Mouse (Mus musculus) neural tube, embryonic 11.5 days (tissue): Measurements from ENCODE around the gene Cacna1g. TPM values are rescaled to one million over a fixed set of nuclear protein-coding genes. Genes with fewer than 3 reads are reported as not detected.

Experiments
- ATAC-seq: fragments of 200-750 bp; cut with Nextera tagmentation; 2 replicates; pipeline ENCODE4 v1.8.0; 2017; ENCODE audit warnings: moderate number of reproducible peaks, mild to moderate bottlenecking, moderate TSS enrichment, moderate library complexity; ENCODE audit not compliant: insufficient read depth, low FRiP score, low TSS enrichment
- DNase-seq: peaks from one replicate; pipeline ENCODE4 v3.0.0-alpha.2; 2015; ENCODE audit warnings: low spot score
- H3K27ac ChIP-seq: fragments of 300-500 bp; sonication (generic); 2 replicates; pipeline ENCODE4 v1.5.1; 2014; ENCODE audit warnings: low read depth, mild to moderate bottlenecking, low read length
- H3K27me3 ChIP-seq: fragments of 300-500 bp; sonication (generic); 2 replicates; pipeline ENCODE4 v1.6.1; 2014; ENCODE audit warnings: mild to moderate bottlenecking, low read length, mixed read lengths; ENCODE audit not compliant: control insufficient read depth, insufficient read depth
- H3K36me3 ChIP-seq: fragments of 300-500 bp; sonication (generic); 2 replicates; pipeline ENCODE4 v1.6.1; 2014; ENCODE audit warnings: mild to moderate bottlenecking, low read length, moderate library complexity, mixed read lengths; ENCODE audit not compliant: control insufficient read depth, insufficient read depth
- H3K4me1 ChIP-seq: fragments of 300-500 bp; sonication (generic); 2 replicates; pipeline ENCODE4 v1.6.1; 2014; ENCODE audit warnings: low read length, mixed read lengths; ENCODE audit not compliant: control insufficient read depth, insufficient read depth
- H3K4me2 ChIP-seq: fragments of 300-500 bp; sonication (generic); 2 replicates; pipeline ENCODE4 v1.6.1; 2014; ENCODE audit warnings: low read depth, mild to moderate bottlenecking, moderate library complexity
- H3K4me3 ChIP-seq: fragments of 300-500 bp; sonication (generic); 2 replicates; pipeline ENCODE4 v1.5.1; 2014; ENCODE audit warnings: low read depth, low read length
- H3K9ac ChIP-seq: fragments of 300-500 bp; sonication (generic); 2 replicates; pipeline ENCODE4 v1.6.1; 2014; ENCODE audit warnings: mild to moderate bottlenecking, low read length
- H3K9me3 ChIP-seq: fragments of 300-500 bp; sonication (generic); 2 replicates; pipeline ENCODE4 v1.6.1; 2016; ENCODE audit warnings: low read length; ENCODE audit not compliant: control insufficient read depth
- WGBS: fragments of 180-500 bp; shearing (Covaris S2); extraction: QIAGEN DNeasy Blood & Tissue Kit; methylation state at CpG from one replicate; pipeline ENCODE4 v1.1.7; 2014; 5-methylcytosine and 5-hydroxymethylcytosine counted together
- polyA plus RNA-seq: library from polyadenylated mRNA; unstranded; fragments of >200 nt; fragmentation: Nextera tagmentation; extraction: Ambion mirVana; gene quantifications from 2 replicates; pipeline ENCODE4 v1.2.1, GENCODE M21; 2014

Gene Cacna1g
- polyA plus RNA-seq, 1 experiment from 2014 or later: 9.0 TPM

DNA sequence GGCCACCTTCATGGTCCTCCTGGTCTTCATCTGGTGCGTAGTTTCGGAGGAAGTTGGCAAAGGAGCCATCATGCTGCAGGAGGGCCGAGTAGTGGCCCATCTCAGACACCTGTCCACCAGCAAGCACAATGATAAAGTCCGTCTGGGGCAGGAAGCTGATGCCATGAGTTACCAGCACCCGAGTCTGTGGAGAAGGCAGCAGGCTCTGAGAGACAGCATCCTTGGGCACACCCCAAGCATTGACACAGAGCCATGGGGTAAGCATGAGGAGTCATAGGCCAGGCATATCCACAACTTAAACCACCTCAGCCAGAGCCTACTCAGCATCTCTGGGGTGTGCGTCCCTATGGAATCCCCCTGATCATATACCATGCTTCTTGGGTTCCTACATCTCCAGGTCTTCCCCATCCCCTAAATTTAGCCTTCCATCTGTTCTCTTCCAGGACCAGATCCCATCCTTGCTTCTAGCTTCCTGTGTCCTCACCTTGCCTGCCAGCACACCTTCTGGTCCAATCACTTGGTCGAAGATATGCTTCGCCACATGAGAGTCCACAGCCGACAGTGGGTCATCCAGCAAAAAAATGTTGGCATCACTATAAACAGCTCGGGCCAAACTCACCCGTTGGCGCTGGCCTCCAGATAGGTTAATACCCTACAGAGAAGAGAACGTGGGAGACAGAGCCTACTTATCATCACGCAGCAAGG lies 112.7 kb downstream of the Cacna1g start:
- no peak overlapping the region for H3K9ac ChIP-seq
- no peaks in the 10 kb centered on the region for H3K9me3 ChIP-seq
- no peak for ATAC-seq
- H3K4me3 ChIP-seq: no peak overlapping the region
- no peak for DNase-seq
- 91% methylated on average over 14 of the region's 14 CpGs for WGBS
- H3K4me1 ChIP-seq: no peaks in the 10 kb centered on the region
- no peak overlapping the region for H3K4me2 ChIP-seq
- no peaks in the 10 kb centered on the region for H3K27me3 ChIP-seq
- no peak overlapping the region for H3K27ac ChIP-seq
- H3K36me3 ChIP-seq: no peaks in the 10 kb centered on the region

DNA sequence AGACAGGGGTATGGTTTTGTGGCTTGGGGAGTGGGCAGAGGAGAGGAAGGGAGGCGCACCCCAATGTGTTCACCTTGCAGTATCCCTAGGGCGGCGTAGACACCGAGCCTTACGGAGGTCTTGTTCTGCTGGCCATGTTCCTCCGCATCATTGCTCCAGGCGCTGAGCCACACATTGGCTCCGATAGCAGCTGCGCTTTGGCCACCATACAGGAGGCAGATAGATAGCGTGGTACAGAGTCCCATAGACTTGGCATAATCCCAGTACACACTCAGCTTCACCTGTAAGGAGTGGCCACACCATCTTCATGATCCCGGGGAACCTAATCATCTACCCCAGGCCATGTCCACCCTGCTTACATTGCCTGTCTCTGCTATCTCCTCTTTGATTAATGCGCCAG lies 114.8 kb downstream of the Cacna1g start:
- Histone ChIP-seq H3K4me2 (no peak overlapping the region), H3K27me3 (no peaks in the 10 kb centered on the region), H3K36me3 (no peaks in the 10 kb centered on the region), H3K4me3 (no peak overlapping the region), H3K9ac (no peak overlapping the region), H3K4me1 (no peaks in the 10 kb centered on the region), H3K27ac (no peak overlapping the region), H3K9me3 (no peaks in the 10 kb centered on the region)
- peak; percentile 4 for DNase-seq
- WGBS: 92% methylated on average over 12 of the region's 12 CpGs
- ATAC-seq: no peak

Other genes with a start within 250 kb of the Cacna1g start
- gene Wfikkn2, start 228.2 kb downstream of the Cacna1g start, polyA plus RNA-seq: 1.2 and 2.5 TPM in 2 replicates
- gene Gm21885, start 192.3 kb downstream of the Cacna1g start, polyA plus RNA-seq: 0.43 TPM in 1 of 2 replicates, not detected in the other
- 114 and 116 TPM in 2 replicates for gene Luc7l3, start 152.2 kb downstream of the Cacna1g start, polyA plus RNA-seq
- gene Ankrd40, start 146.2 kb downstream of the Cacna1g start, polyA plus RNA-seq: 22.9 and 23.4 TPM in 2 replicates
- gene Abcc3, start 81.2 kb downstream of the Cacna1g start, polyA plus RNA-seq: 0.60 and 1.2 TPM in 2 replicates
- gene Spata20, start 12.0 kb upstream of the Cacna1g start, polyA plus RNA-seq: 0.23 TPM in 1 of 2 replicates, not detected in the other
- gene Epn3, start 25.8 kb upstream of the Cacna1g start, polyA plus RNA-seq: 0.68 and 0.72 TPM in 2 replicates
- gene Mycbpap, start 47.5 kb upstream of the Cacna1g start, polyA plus RNA-seq: 1.4 and 3.2 TPM in 2 replicates
- gene Rsad1, start 75.1 kb upstream of the Cacna1g start, polyA plus RNA-seq: 2.8 and 3.4 TPM in 2 replicates
- 0.42 and 0.53 TPM in 2 replicates for gene Chad, start 90.8 kb upstream of the Cacna1g start, polyA plus RNA-seq
- 6.3 and 6.5 TPM in 2 replicates for gene Acsf2, start 127.7 kb upstream of the Cacna1g start, polyA plus RNA-seq
- 207 and 220 TPM in 2 replicates for gene Lrrc59, start 155.6 kb upstream of the Cacna1g start, polyA plus RNA-seq
- gene Mrpl27, start 179.6 kb upstream of the Cacna1g start, polyA plus RNA-seq: 118 and 122 TPM in 2 replicates
- gene Eme1, start 179.8 kb upstream of the Cacna1g start, polyA plus RNA-seq: 39.2 and 39.8 TPM in 2 replicates
- 14.2 and 17.0 TPM in 2 replicates for gene Xylt2, start 203.3 kb upstream of the Cacna1g start, polyA plus RNA-seq
- not detected in 2 replicates for gene Gm11541, start 230.3 kb upstream of the Cacna1g start, polyA plus RNA-seq